Mouse (Mus musculus) heart, adult 2 months (tissue): ENCODE measurements around the gene Sugp2.

ENCODE experiments used
- CTCF ChIP-seq: fragments of 200-600 bp; IDR thresholded peaks from 2 replicates; pipeline ENCODE4 v1.8.1; 2022; ENCODE audit warnings: antibody characterized with exemption, mild to moderate bottlenecking, moderate library complexity
- EP300 ChIP-seq: fragments of 200-500 bp; IDR thresholded peaks from 2 replicates; pipeline ENCODE4 v1.6.1; 2011; ENCODE audit warnings: low read depth, low read length, control low read depth; ENCODE audit not compliant: insufficient read depth

GRCm38 (mm10) chr8:70188707-70189106 is 45.3 kb upstream of the Sugp2 start:
- TF ChIP-seq CTCF, result no peak
- TF ChIP-seq EP300, result no peak
